24 mouse cellular contexts compared by ENCODE assay signal in the genomic region with DNA sequence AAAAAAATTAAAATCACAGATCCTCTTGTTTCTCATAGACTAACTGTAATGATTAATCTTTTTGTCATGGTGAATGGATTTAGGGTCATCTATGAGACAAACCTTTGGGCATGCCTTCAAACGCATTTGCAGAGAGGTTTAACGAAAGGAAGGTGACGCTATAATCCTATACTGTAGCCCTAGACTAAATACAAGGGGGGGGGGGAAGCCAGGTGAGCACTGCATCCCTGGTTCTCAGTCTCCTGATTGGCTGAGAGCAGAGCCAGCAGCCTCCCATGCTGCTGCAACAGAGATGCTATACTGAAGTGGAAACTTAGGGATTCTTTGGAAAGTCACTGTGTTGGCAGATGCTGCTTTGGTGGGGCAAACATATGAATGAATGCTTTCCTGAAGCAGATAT. TPM values are rescaled to one million over a fixed set of nuclear protein-coding genes. Genes with fewer than 3 reads are reported as not detected.
"Had no signal": no experiment of that assay in that cellular context is flagged by ENCODE, and none has a peak within 500 bp of the region (broad histone marks: within the 10 kb centered on the region; RNA-seq: fewer than 3 reads in every experiment).

No protein-coding gene starts in this region.

- H3K4me3 ChIP-seq: layer of hippocampus, adult 2 months; limb, embryonic 10.5 days; limb, embryonic 13.5 days; liver, embryonic 12.5 days; liver, embryonic 15.5 days; lung, embryonic 15.5 days; megakaryocyte, embryonic 14.5 days; midbrain, embryonic 12.5 days; myocyte; stomach, embryonic 15.5 days had no signal

- H3K9ac ChIP-seq: limb, embryonic 13.5 days; liver, embryonic 12.5 days; liver, embryonic 15.5 days; lung, embryonic 15.5 days; midbrain, embryonic 12.5 days; stomach, embryonic 15.5 days had no signal

- H3K9me3 ChIP-seq: limb, embryonic 10.5 days; limb, embryonic 13.5 days; liver, embryonic 12.5 days; liver, embryonic 15.5 days; lung, embryonic 15.5 days; megakaryocyte, embryonic 14.5 days; midbrain, embryonic 12.5 days; stomach, embryonic 15.5 days had no signal

- H3K36me3 ChIP-seq: limb, embryonic 10.5 days; limb, embryonic 13.5 days; liver, embryonic 12.5 days; liver, embryonic 15.5 days; lung, embryonic 15.5 days; midbrain, embryonic 12.5 days; stomach, embryonic 15.5 days had no signal

- H3K27ac ChIP-seq: kidney, postnatal 0 days; layer of hippocampus, adult 2 months; limb, embryonic 10.5 days; limb, embryonic 13.5 days; liver, embryonic 12.5 days; liver, embryonic 15.5 days; lung, embryonic 15.5 days; midbrain, embryonic 12.5 days; stomach, embryonic 15.5 days had no signal

- ATAC-seq: intestine, postnatal 0 days; liver, embryonic 12.5 days had no signal

- H3K4me2 ChIP-seq: limb, embryonic 13.5 days; liver, embryonic 12.5 days; liver, embryonic 15.5 days; lung, embryonic 15.5 days; midbrain, embryonic 12.5 days; stomach, embryonic 15.5 days had no signal

- DNase-seq: liver; spleen, adult 18-20 months had no signal

- H3K27me3 ChIP-seq: limb, embryonic 13.5 days; liver, embryonic 12.5 days; liver, embryonic 15.5 days; lung, embryonic 15.5 days; megakaryocyte, embryonic 14.5 days; midbrain, embryonic 12.5 days; stomach, embryonic 15.5 days had no signal

- H3K4me1 ChIP-seq: limb, embryonic 10.5 days; limb, embryonic 13.5 days; liver, embryonic 12.5 days; liver, embryonic 15.5 days; lung, embryonic 15.5 days; megakaryocyte, embryonic 14.5 days; midbrain, embryonic 12.5 days; stomach, embryonic 15.5 days had no signal

RNA-seq across cellular contexts. Expression of a gene that starts 12.5 kb away (rescaled TPM):
- total RNA-seq: layer of hippocampus, adult 2 months; layer of hippocampus, postnatal 25 days; left cerebral cortex, adult 18-20 months; left cerebral cortex, postnatal 25 days; monocyte, adult 5-6 weeks; neutrophil, adult 5-6 weeks had no signal
- polyA plus RNA-seq: intestine, postnatal 0 days; kidney, adult 2 months; kidney, embryonic 14.5 days; kidney, postnatal 0 days; large intestine, adult 2 months; limb, embryonic 10.5 days; limb, embryonic 13.5 days; liver, embryonic 12.5 days; liver, embryonic 15.5 days; lung, embryonic 15.5 days; midbrain, embryonic 12.5 days; myocyte; neural tube, embryonic 11.5 days; stomach, embryonic 15.5 days; thymus, postnatal 0 days had no signal

RNA-seq across cellular contexts. Expression of a gene that starts 29.8 kb away (rescaled TPM):
- total RNA-seq: layer of hippocampus, adult 2 months; layer of hippocampus, postnatal 25 days; left cerebral cortex, adult 18-20 months; left cerebral cortex, postnatal 25 days; monocyte, adult 5-6 weeks; neutrophil, adult 5-6 weeks had no signal
- polyA plus RNA-seq: intestine, postnatal 0 days; kidney, adult 2 months; kidney, embryonic 14.5 days; kidney, postnatal 0 days; large intestine, adult 2 months; limb, embryonic 10.5 days; limb, embryonic 13.5 days; liver, embryonic 12.5 days; liver, embryonic 15.5 days; lung, embryonic 15.5 days; midbrain, embryonic 12.5 days; neural tube, embryonic 11.5 days; stomach, embryonic 15.5 days had no signal
